Mouse (Mus musculus) layer of hippocampus, adult 18-20 months (tissue): ENCODE measurements at regions not wholly inside any gene's neighbourhood (a gene's known extent, or its start where the extent isn't known, plus 50 kb on each side); places are given as distances from the start of the nearest gene placed in this dataset.

Source experiments
- DNase-seq, 2 experiments: peaks; one replicate each; pipeline ENCODE4 v3.0.0; 2022; ENCODE audit warnings: low spot score in 2 of 2

DNA sequence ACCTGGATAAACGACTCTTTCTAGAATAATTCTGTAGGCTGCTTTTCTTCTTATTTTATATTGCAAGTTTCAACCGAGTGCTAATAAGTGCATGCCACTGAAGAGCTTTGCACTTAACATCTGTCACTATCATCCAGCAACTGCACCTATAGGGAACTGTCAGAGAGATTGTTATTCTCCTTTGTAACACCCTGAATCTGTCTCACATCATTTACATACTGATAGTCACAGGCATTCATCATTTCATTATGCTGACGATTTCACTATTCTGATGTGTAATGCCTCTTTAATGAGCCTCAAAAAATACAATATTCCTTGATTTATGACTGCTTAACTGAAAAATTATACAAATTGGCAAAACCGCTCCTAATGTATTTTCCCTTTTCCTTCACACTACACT, 1959.2 kb upstream of the Tenm3 start:
- no peak for DNase-seq

DNA sequence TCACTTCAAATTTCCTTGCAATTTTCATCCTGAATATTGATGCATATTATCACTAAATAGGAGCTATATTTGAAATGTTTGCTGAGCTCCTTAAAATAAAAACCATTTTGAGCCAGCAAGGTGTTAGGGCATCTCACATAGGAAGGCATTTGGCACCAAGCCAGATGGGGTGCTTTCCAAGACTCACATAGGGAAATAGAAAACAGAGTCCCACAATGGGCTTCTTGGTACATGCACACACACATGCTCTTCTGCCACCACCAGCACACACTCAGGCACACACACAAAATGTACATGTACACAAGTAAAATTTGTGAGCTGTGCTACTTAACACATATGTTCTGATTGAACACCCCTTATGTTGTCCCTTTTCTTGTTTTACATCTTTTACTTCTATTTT, 1943.7 kb upstream of the Tenm3 start:
- no peak for DNase-seq

DNA sequence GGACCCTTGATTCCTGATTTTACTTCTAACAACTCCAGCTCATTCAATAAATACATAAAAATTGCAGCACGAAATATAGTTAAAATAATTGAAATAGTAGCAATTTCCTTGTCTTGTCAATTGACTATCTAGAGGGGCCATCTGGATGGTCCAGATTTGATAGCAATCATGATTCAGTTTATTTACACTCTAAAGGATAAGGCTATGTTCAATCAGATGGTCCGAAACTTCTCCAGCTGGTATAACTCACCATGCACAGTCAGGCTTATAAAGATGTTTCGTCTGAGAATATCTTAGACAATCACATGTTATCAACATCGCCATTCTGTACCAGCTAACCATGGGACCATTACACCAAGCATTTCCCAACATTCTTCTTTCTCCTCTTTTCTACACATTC, 1926.9 kb upstream of the Tenm3 start:
- peak; percentile 33 to 62 for DNase-seq
